Mouse (Mus musculus): ENCODE results near the gene Olfr1225.
"Not testable (repeated sequence)": the region's sequence is repeated elsewhere in the genome, so short reads cannot be mapped to it uniquely, and the experiment has no call there.

The Olfr1225 gene

GRCm38 (mm10) chr2:89174569-89174968, at the start of gene Olfr1225:
Gene Olfr1225, minus strand, starts transcription at chr2:89174669.
- DNase-seq (ENCODE audit: low read depth, low spot score) = no peak

GRCm38 (mm10) chr2:89199948-89200347, 25.5 kb upstream of the Olfr1225 start, which contains the start of gene Olfr1226:
Gene Olfr1226, minus strand, starts transcription at chr2:89200048.
- no peak for DNase-seq (ENCODE audit: low read depth, low spot score)

GRCm38 (mm10) chr2:89196325-89196982, 22.0 kb upstream of the Olfr1225 start:
- no peak for DNase-seq (ENCODE audit: low read depth, low spot score)

- DNase-seq (ENCODE audit: low read depth, low spot score) = not testable (repeated sequence)
Measured at GRCm38 (mm10) chr2:89164711-89165110, 9.8 kb downstream of the Olfr1225 start.

- DNase-seq (ENCODE audit: low read depth, low spot score) = not testable (repeated sequence)
Measured at GRCm38 (mm10) chr2:89163991-89164390, 10.5 kb downstream of the Olfr1225 start, which contains the start of gene Olfr1224-ps1. Gene Olfr1224-ps1, minus strand, starts transcription at chr2:89164091.

GRCm38 (mm10) chr2:89151460-89151859, 23.0 kb downstream of the Olfr1225 start, which contains the start of gene Olfr1223:
Gene Olfr1223, minus strand, starts transcription at chr2:89151560.
- no peak for DNase-seq (ENCODE audit: low read depth, low spot score)

GRCm38 (mm10) chr2:89132954-89133353, 41.5 kb downstream of the Olfr1225 start, which contains the start of gene Olfr1222:
Gene Olfr1222, minus strand, starts transcription at chr2:89133054.
- DNase-seq (ENCODE audit: low read depth, low spot score) = no peak

All from brain, embryonic 18.5 days (tissue).